Mouse (Mus musculus) heart, embryonic 12.5 days (tissue): ENCODE measurements at regions not wholly inside any gene's neighbourhood (a gene's known extent, or its start where the extent isn't known, plus 50 kb on each side); places are given as distances from the start of the nearest gene placed in this dataset.

Experiments used
- ATAC-seq: fragments of 200-750 bp; cut with Nextera tagmentation; 2 replicates; pipeline ENCODE4 v1.8.0; 2017; ENCODE audit warnings: moderate TSS enrichment, moderate library complexity; ENCODE audit not compliant: insufficient number of reproducible peaks, low FRiP score
- H3K27ac ChIP-seq: fragments of 300-500 bp; sonication (generic); 2 replicates; pipeline ENCODE4 v1.5.1; 2016; ENCODE audit warnings: mild to moderate bottlenecking, moderate library complexity; ENCODE audit not compliant: poor library complexity, severe bottlenecking
- H3K27me3 ChIP-seq: fragments of 300-500 bp; sonication (generic); replicated peaks from 2 replicates; pipeline ENCODE4 v1.6.1; 2016; ENCODE audit warnings: mild to moderate bottlenecking, moderate library complexity
- H3K36me3 ChIP-seq: fragments of 300-500 bp; sonication (generic); 2 replicates; pipeline ENCODE4 v1.6.1; 2016; ENCODE audit warnings: mild to moderate bottlenecking, moderate library complexity
- H3K4me1 ChIP-seq: fragments of 300-500 bp; sonication (generic); replicated peaks from 2 replicates; pipeline ENCODE4 v1.6.1; 2016; ENCODE audit warnings: mild to moderate bottlenecking
- H3K4me2 ChIP-seq: fragments of 300-500 bp; sonication (generic); 2 replicates; pipeline ENCODE4 v1.6.1; 2016; ENCODE audit warnings: mild to moderate bottlenecking, moderate library complexity
- H3K4me3 ChIP-seq: fragments of 300-500 bp; sonication (generic); 2 replicates; pipeline ENCODE4 v1.5.1; 2016; ENCODE audit warnings: mild to moderate bottlenecking
- H3K9ac ChIP-seq: fragments of 300-500 bp; sonication (generic); 2 replicates; pipeline ENCODE4 v1.6.1; 2016; ENCODE audit warnings: mild to moderate bottlenecking, moderate library complexity
- H3K9me3 ChIP-seq: fragments of 300-500 bp; sonication (generic); replicated peaks from 2 replicates; pipeline ENCODE4 v1.6.1; 2016; ENCODE audit warnings: mild to moderate bottlenecking, moderate library complexity
- WGBS: fragments of 180-500 bp; shearing (Covaris S2); methylation state at CpG from one replicate; pipeline ENCODE4 v1.1.7; 2016; 5-methylcytosine and 5-hydroxymethylcytosine counted together

- WGBS: 69% methylated on average over 5 of the region's 5 CpGs
- H3K27me3 ChIP-seq: no peaks in the 10 kb centered on the region
- H3K27ac ChIP-seq: no peak overlapping the region
- H3K4me3 ChIP-seq: no peak overlapping the region
- H3K4me2 ChIP-seq: no peak overlapping the region
- H3K36me3 ChIP-seq: no peaks in the 10 kb centered on the region
- no peaks in the 10 kb centered on the region for H3K9me3 ChIP-seq
- no peaks in the 10 kb centered on the region for H3K4me1 ChIP-seq
- H3K9ac ChIP-seq: no peak overlapping the region
- ATAC-seq: no peak
These were observed 792.8 kb downstream of the Nr2f2 start for GRCm38 (mm10) chr7:69573730-69574129.

DNA sequence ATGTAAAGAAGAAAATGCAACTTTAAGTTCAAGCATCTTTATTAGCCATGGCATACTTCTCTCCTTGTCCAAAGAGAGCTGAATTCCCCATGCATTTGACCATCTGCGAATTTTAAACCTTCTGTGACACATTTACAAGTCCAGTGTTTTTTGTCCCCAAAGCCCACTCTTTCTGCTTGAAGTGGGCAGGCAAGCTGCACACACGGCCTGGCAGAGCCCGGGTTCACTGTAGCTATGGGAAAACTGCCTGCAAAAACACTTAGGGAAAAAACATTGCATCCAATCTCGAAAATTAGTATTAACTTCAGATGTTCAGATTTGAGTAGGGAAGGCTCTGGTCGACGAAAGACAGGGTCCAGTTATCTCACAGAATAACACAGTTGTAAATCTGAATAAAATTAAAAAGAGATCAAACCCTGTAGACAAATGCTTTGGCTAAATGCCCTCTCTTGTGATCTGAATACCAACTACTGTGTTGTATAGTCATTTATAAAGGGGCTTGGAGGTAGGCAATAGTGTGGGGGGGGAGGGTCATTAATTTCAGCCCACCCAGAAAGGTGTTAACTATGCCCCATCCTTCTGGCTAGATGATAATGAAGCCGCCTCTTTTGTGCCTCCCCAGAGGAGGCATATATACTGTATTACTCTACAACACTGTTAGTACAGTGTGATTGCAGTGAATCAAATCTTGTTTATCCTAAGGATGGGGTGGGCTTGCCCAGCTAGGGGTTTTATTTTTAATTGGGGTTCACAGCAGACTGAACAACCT, 793.7 kb downstream of the Nr2f2 start:
- Histone ChIP-seq H3K9me3 (no peaks in the 10 kb centered on the region), H3K27me3 (no peaks in the 10 kb centered on the region), H3K4me1 (no peaks in the 10 kb centered on the region), H3K9ac (no peak overlapping the region), H3K36me3 (no peaks in the 10 kb centered on the region), H3K4me2 (no peak overlapping the region), H3K4me3 (no peak overlapping the region), H3K27ac (no peak overlapping the region)
- WGBS: 70% methylated on average over 7 of the region's 7 CpGs
- no peak for ATAC-seq

- ATAC-seq: no peak
- H3K36me3 ChIP-seq: no peaks in the 10 kb centered on the region
- WGBS: 77% methylated on average over 4 of the region's 4 CpGs
- H3K9me3 ChIP-seq: no peaks in the 10 kb centered on the region
- no peaks in the 10 kb centered on the region for H3K27me3 ChIP-seq
- H3K4me3 ChIP-seq: no peak overlapping the region
- H3K27ac ChIP-seq: no peak overlapping the region
- H3K9ac ChIP-seq: no peak overlapping the region
- no peaks in the 10 kb centered on the region for H3K4me1 ChIP-seq
- no peak overlapping the region for H3K4me2 ChIP-seq
These were observed 799.6 kb downstream of the Nr2f2 start for GRCm38 (mm10) chr7:69566949-69567348.

DNA sequence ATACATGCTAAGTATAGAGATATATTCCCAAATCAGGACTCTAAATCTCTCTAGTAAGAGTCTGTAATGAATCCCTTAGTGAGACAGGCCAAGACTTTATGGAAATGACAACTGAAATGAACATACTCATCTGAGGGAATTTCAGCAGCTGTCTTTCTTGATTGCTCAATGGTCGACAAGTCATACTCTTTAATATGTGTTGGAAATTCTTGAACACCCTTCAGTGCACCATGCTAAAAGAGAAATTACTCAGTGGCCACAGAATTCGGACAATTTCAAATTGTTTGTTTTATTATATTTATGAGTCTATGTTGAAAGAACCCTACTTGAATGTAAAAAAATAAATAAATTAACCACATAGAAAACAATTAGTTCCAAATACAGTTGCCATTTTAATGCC, 802.1 kb downstream of the Nr2f2 start:
- Histone ChIP-seq H3K27me3 (no peaks in the 10 kb centered on the region), H3K4me2 (no peak overlapping the region), H3K27ac (no peak overlapping the region), H3K9ac (no peak overlapping the region), H3K4me1 (no peaks in the 10 kb centered on the region), H3K4me3 (no peak overlapping the region), H3K9me3 (no peaks in the 10 kb centered on the region), H3K36me3 (no peaks in the 10 kb centered on the region)
- whole genome bisulfite sequencing: 70% methylated on average over 2 of the region's 2 CpGs
- no peak for ATAC-seq

DNA sequence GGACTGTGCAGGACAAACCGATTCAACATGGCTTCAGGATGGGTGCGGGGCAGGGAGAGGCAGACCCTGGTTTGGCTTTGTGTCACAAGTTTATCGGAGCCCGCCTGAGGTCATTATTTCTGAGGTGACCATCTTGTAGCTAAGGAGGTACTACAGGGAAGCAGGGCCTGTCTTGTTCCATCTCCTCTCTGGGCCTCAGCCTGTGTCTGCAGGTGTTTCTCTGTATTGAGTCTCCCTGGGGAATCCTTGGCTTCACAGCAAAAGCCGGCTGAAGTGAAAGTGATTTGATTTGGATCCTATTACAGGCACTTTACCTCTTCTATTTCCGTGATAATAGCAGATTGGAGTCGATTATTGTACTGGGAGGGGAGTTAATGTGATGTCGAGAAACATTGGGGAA, 805.7 kb upstream of the Arrdc4 start:
- 72% methylated on average over 8 of the region's 8 CpGs for WGBS
- Histone ChIP-seq H3K4me1 (no peaks in the 10 kb centered on the region), H3K27me3 (no peaks in the 10 kb centered on the region), H3K4me2 (no peak overlapping the region), H3K27ac (no peak overlapping the region), H3K4me3 (no peak overlapping the region), H3K36me3 (no peaks in the 10 kb centered on the region), H3K9ac (no peak overlapping the region), H3K9me3 (no peaks in the 10 kb centered on the region)
- ATAC-seq: no peak

- H3K27me3 ChIP-seq: no peaks in the 10 kb centered on the region
- H3K4me2 ChIP-seq: no peak overlapping the region
- no peak overlapping the region for H3K4me3 ChIP-seq
- H3K4me1 ChIP-seq: no peaks in the 10 kb centered on the region
- 73% methylated on average over 6 of the region's 6 CpGs for WGBS
- no peak overlapping the region for H3K9ac ChIP-seq
- H3K27ac ChIP-seq: no peak overlapping the region
- H3K9me3 ChIP-seq: no peaks in the 10 kb centered on the region
- no peak for ATAC-seq
- no peaks in the 10 kb centered on the region for H3K36me3 ChIP-seq
These were observed 804.9 kb upstream of the Arrdc4 start for GRCm38 (mm10) chr7:69553981-69554380.

DNA sequence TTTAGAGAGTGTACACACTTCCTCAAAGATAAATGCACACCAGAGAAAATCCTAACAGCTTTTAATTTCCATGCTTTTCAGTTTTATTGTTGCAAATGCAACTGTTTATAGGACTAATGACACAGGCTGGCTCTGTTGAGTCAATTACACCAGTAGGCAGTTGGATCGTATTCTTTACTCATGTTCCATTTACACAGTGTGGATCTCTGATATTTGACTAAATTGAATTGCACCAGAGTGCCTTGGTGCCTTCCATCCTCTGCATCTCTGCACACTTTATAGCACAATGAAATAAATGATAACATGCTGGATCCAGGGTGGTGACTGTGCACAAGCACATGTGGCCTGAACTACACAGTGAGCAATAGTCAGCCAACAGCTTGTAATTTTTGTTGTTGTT, 787.0 kb upstream of the Arrdc4 start:
- Histone ChIP-seq H3K36me3 (no peaks in the 10 kb centered on the region), H3K9me3 (no peaks in the 10 kb centered on the region), H3K27ac (no peak overlapping the region), H3K27me3 (no peaks in the 10 kb centered on the region), H3K4me1 (no peaks in the 10 kb centered on the region), H3K4me2 (no peak overlapping the region), H3K9ac (no peak overlapping the region), H3K4me3 (no peak overlapping the region)
- ATAC-seq: no peak
- 81% methylated on average over 1 of the region's 1 CpGs for WGBS

GRCm38 (mm10) chr7:69513966-69514365, 764.9 kb upstream of the Arrdc4 start:
- ATAC-seq: no peak

DNA sequence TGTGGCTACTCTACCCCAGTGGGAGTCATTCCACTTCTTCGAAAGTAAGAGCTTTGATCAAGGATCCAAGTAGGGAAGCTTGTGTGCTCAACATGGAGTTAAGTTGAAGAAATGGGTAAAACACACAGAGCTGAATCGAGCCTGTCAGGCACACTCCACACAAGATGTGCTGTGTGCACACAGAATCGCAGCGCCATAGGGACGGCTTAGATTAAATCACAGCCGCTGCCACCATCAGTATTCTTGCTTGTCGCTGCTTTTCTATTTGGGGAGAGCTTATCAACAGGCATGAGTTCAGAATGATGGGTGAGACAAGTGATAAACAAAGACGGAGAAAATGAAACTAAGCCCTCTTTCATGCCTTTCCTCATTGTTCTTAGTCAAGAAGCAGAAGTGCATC, 761.3 kb upstream of the Arrdc4 start:
- Histone ChIP-seq H3K36me3 (no peaks in the 10 kb centered on the region), H3K4me2 (peak overlapping the region; percentile 35), H3K9me3 (no peaks in the 10 kb centered on the region), H3K27me3 (no peaks in the 10 kb centered on the region), H3K27ac (no peak overlapping the region), H3K9ac (no peak overlapping the region), H3K4me3 (peak overlapping the region; percentile 21), H3K4me1 (no peaks in the 10 kb centered on the region)
- WGBS: 48% methylated on average over 8 of the region's 8 CpGs
- ATAC-seq: no peak

More at GRCm38 (mm10) chr7:69513966-69514365, 764.9 kb upstream of the Arrdc4 start:
- H3K4me3 ChIP-seq: no peak overlapping the region
- WGBS: 60% methylated on average over 2 of the region's 2 CpGs
- H3K27ac ChIP-seq: no peak overlapping the region
- no peak overlapping the region for H3K4me2 ChIP-seq
- no peaks in the 10 kb centered on the region for H3K27me3 ChIP-seq
- no peaks in the 10 kb centered on the region for H3K36me3 ChIP-seq
- no peaks in the 10 kb centered on the region for H3K9me3 ChIP-seq
- no peaks in the 10 kb centered on the region for H3K4me1 ChIP-seq
- no peak overlapping the region for H3K9ac ChIP-seq

DNA sequence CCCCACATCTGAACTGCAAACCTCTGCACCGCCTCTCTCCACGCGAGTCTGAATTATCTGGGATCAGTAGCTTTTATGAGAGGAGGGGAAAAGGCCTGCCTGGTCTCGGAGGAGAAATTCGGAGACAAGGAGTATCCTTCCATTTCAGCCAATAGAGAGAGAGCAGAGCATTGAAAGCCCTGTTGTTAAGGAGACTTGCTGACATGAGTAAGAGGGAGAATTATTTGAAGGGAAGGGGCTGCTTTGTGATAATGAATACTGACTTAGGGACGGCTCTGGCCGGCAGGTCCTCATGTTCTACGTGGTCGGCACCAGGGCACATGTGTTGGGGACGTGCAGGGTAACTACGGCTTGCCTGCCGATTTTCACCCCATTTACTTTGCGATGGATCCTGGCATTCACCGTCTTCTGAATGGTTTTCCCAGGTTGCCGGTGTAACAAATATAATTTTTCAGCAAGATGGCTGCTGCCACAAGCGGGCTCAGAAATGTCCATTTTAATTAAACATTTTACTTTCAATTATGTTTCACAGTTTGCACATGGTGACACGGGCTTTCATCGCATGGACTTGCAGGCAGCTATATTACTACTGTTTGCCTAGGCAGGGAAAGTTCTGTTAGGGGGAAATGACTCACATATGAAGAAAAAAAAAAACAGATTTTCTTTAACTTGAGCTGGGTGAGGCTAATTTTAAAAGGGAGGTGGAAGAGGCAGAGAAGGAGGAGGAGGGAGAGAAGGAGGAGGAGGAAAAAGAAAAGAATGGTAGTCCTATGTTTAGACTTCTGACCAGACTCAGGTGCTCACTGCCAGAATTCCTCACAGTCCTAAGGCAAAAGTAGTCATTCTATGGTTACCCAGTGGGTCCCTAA, 744.3 kb upstream of the Arrdc4 start:
- H3K4me3 ChIP-seq: no peak overlapping the region
- no peaks in the 10 kb centered on the region for H3K4me1 ChIP-seq
- no peak overlapping the region for H3K9ac ChIP-seq
- peak overlapping the region; percentile 44 for H3K4me2 ChIP-seq
- no peaks in the 10 kb centered on the region for H3K36me3 ChIP-seq
- no peak overlapping the region for H3K27ac ChIP-seq
- 50% methylated on average over 18 of the region's 18 CpGs for WGBS
- no peaks in the 10 kb centered on the region for H3K27me3 ChIP-seq
- no peak for ATAC-seq
- no peaks in the 10 kb centered on the region for H3K9me3 ChIP-seq

DNA sequence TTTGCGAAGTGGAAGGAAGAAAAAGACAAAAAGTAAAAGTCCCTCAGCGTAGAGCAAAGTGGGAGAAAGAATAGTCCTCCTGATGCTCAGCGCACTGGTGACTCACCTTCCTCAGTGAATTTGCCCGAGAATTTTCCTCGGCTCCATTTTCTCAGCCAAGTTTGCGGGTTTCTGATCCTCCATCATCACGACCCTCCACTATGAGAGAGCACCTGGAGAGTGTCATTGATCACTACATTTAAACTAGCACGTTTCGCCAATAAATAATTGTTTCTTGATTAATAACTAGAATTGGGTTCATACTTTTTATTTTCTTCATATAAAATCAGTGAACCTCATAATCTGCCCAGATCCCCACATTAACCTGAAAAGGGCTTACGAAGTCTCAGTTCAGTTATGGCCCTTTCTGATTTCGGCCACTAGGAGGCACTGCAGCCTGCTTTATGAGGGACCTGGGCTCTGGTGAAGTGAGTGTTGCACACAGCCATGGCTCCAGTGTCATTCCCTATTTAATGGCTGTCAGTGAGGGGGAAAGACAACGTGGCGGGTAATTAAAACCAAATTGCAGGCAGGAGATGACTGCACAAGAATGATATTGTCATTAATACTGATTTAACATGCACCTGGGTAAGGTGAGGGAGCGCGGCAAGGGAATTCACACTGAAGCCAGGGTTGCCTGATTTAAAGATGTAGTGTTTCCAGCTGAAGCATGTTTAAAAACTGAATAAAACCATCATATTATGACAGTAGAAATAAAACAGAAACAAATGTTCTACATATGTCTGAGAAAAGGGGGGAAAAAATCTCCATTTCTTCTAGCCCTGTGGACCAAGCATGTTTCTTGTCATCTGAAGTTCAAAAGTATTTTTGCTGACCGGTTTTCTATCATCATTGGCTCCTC, 741.8 kb upstream of the Arrdc4 start:
- Histone ChIP-seq H3K27me3 (no peaks in the 10 kb centered on the region), H3K9ac (no peak overlapping the region), H3K4me2 (no peak overlapping the region), H3K27ac (no peak overlapping the region), H3K9me3 (no peaks in the 10 kb centered on the region), H3K4me1 (no peaks in the 10 kb centered on the region), H3K4me3 (no peak overlapping the region), H3K36me3 (no peaks in the 10 kb centered on the region)
- 38% methylated on average over 16 of the region's 16 CpGs for WGBS
- ATAC-seq: no peak
